Mouse (Mus musculus) CH12.LX (cell line): ENCODE results near the gene Sort1. TPM values are rescaled to one million over a fixed set of nuclear protein-coding genes. Genes with fewer than 3 reads are reported as not detected.

Experiments used
- DNase-seq: peaks from one replicate; pipeline ENCODE4 v3.0.0-alpha.2; 2013; ENCODE audit errors: extremely low read depth
- H3K27ac ChIP-seq: 2 replicates; pipeline ENCODE4 v1.5.1; 2012; ENCODE audit warnings: low read depth, mild to moderate bottlenecking, control low read depth, moderate library complexity; ENCODE audit not compliant: insufficient read depth
- H3K27me3 ChIP-seq: replicated peaks from 2 replicates; pipeline ENCODE3; 2012; ENCODE audit warnings: inconsistent platforms
- H3K36me3 ChIP-seq, 2 experiments: replicated peaks in 1 of 2; 2 replicates each; pipeline versions ENCODE3 to v1.6.1; 2012; ENCODE audit warnings: inconsistent platforms in 1 of 2, low read length in 1 of 2, mild to moderate bottlenecking in 1 of 2, mixed read lengths in 1 of 2, moderate library complexity in 1 of 2; ENCODE audit not compliant: control insufficient read depth in 1 of 2, insufficient read depth in 1 of 2
- H3K4me1 ChIP-seq, 2 experiments: 2 replicates each; pipeline ENCODE4 v1.6.1; 2012; ENCODE audit warnings: inconsistent platforms in 1 of 2, moderate library complexity in 1 of 2; ENCODE audit not compliant: insufficient read depth in 2 of 2, control insufficient read depth in 1 of 2
- H3K4me2 ChIP-seq: 2 replicates; pipeline ENCODE4 v1.6.1; 2012; ENCODE audit warnings: low read depth, mild to moderate bottlenecking, control low read depth; ENCODE audit not compliant: poor library complexity, insufficient read depth, severe bottlenecking
- H3K4me3 ChIP-seq, 3 experiments: fragments of 150-350 bp in 1 of 3; sonication (generic) in 1 of 3; replicated peaks in 1 of 3; 2 replicates each; pipeline versions ENCODE3 to v1.5.1; 2011 to 2012; ENCODE audit warnings: low read depth in 2 of 3, low read length in 2 of 3, mild to moderate bottlenecking in 2 of 3, moderate library complexity in 2 of 3, control low read depth in 1 of 3, improper control_type of control experiment in 1 of 3, inconsistent platforms in 1 of 3, mixed read lengths in 1 of 3; ENCODE audit not compliant: poor library complexity in 1 of 3
- H3K79me2 ChIP-seq: replicated peaks from 2 replicates; pipeline ENCODE4 v1.6.1; 2012; ENCODE audit warnings: mild to moderate bottlenecking, moderate library complexity; ENCODE audit not compliant: control insufficient read depth, poor library complexity, insufficient read depth, severe bottlenecking; ENCODE audit errors: extremely low read depth
- H3K9ac ChIP-seq: 2 replicates; pipeline ENCODE4 v1.6.1; 2012; ENCODE audit warnings: low read depth, mild to moderate bottlenecking, control low read depth, moderate library complexity; ENCODE audit not compliant: insufficient read depth
- H3K9me3 ChIP-seq: replicated peaks from 2 replicates; pipeline ENCODE3; 2012; ENCODE audit warnings: low read length, inconsistent platforms, mixed read lengths
- CHD2 ChIP-seq: IDR thresholded peaks from 2 replicates; pipeline ENCODE4 v1.6.1; 2011; ENCODE audit warnings: low read length, improper control_type of control experiment
- CTCF ChIP-seq, 2 experiments: IDR thresholded peaks in 1 of 2; conservative IDR thresholded peaks in 1 of 2; 2 replicates each; pipeline ENCODE4 v1.5.1; 2011 to 2012; ENCODE audit warnings: low read depth in 2 of 2, low read length in 2 of 2, improper control_type of control experiment in 1 of 2, inconsistent platforms in 1 of 2, mild to moderate bottlenecking in 1 of 2, moderate library complexity in 1 of 2
- E2F4 ChIP-seq: IDR thresholded peaks from 2 replicates; pipeline ENCODE4 v1.6.1; 2011; ENCODE audit warnings: low read depth, low read length, improper control_type of control experiment; ENCODE audit not compliant: insufficient replicate concordance
- EP300 ChIP-seq: IDR thresholded peaks from 2 replicates; pipeline ENCODE4 v1.6.1; 2011; ENCODE audit warnings: low read length, improper control_type of control experiment
- ETS1 ChIP-seq: conservative IDR thresholded peaks from 2 replicates; pipeline ENCODE4 v1.6.1; 2012; ENCODE audit warnings: low read depth, mild to moderate bottlenecking, inconsistent platforms, low read length, improper control_type of control experiment, moderate library complexity
- IRF4 ChIP-seq: IDR thresholded peaks from 2 replicates; pipeline ENCODE4 v1.6.1; 2014; ENCODE audit warnings: low read depth, mild to moderate bottlenecking, inconsistent platforms, low read length, improper control_type of control experiment
- MAZ ChIP-seq: IDR thresholded peaks from 2 replicates; pipeline ENCODE4 v1.6.1; 2012; ENCODE audit warnings: low read depth, mild to moderate bottlenecking, inconsistent platforms, low read length, improper control_type of control experiment, moderate library complexity
- MEF2A ChIP-seq: IDR thresholded peaks from 2 replicates; pipeline ENCODE4 v1.6.1; 2014; ENCODE audit warnings: low read depth, mild to moderate bottlenecking, inconsistent platforms, low read length, improper control_type of control experiment, borderline replicate concordance
- MXI1 ChIP-seq: IDR thresholded peaks from 2 replicates; pipeline ENCODE4 v1.6.1; 2011; ENCODE audit warnings: mild to moderate bottlenecking, low read depth, low read length, improper control_type of control experiment
- NELFE ChIP-seq: IDR thresholded peaks from 2 replicates; pipeline ENCODE4 v1.6.1; 2011; ENCODE audit warnings: low read depth, low read length, improper control_type of control experiment
- NRF1 ChIP-seq: IDR thresholded peaks from 2 replicates; pipeline ENCODE4 v1.6.1; 2014; ENCODE audit warnings: low read depth, mild to moderate bottlenecking, inconsistent platforms, low read length, improper control_type of control experiment, moderate library complexity
- POLR2AphosphoS2 ChIP-seq: IDR thresholded peaks from 2 replicates; pipeline ENCODE4 v1.6.1; 2011; ENCODE audit warnings: low read depth, low read length, improper control_type of control experiment
- RAD21 ChIP-seq: IDR thresholded peaks from 2 replicates; pipeline ENCODE4 v1.6.1; 2011; ENCODE audit warnings: low read depth, mild to moderate bottlenecking, low read length, improper control_type of control experiment, moderate library complexity
- UBTF ChIP-seq: IDR thresholded peaks from 2 replicates; pipeline ENCODE4 v1.6.1; 2012; ENCODE audit warnings: low read depth, mild to moderate bottlenecking, inconsistent platforms, low read length, improper control_type of control experiment, moderate library complexity
- USF2 ChIP-seq: conservative IDR thresholded peaks from 2 replicates; pipeline ENCODE4 v1.6.1; 2011; ENCODE audit warnings: low read depth, low read length, improper control_type of control experiment
- ZKSCAN1 ChIP-seq: IDR thresholded peaks from 2 replicates; pipeline ENCODE4 v1.6.1; 2012; ENCODE audit warnings: low read depth, inconsistent platforms, low read length, improper control_type of control experiment, borderline replicate concordance
- ZNF384 ChIP-seq: IDR thresholded peaks from 2 replicates; pipeline ENCODE4 v1.6.1; 2012; ENCODE audit warnings: low read depth, low read length, improper control_type of control experiment, inconsistent platforms
- dilution Hi-C: fragments of 300-500 bp; cut with MboI; formaldehyde crosslinking; loops from 2 replicates; pipeline ENCODE4 v1.14.3; 2020; ENCODE audit warnings: low sequenced_read_pairs; ENCODE audit not compliant: extremely low pct_unique_long_range_greater_than_20kb, extremely low pct_ligation_motif_present
- in situ Hi-C: fragments of 300-500 bp; cut with MboI; formaldehyde crosslinking; loops from 3 replicates; pipeline ENCODE4 v1.14.3; 2019; ENCODE audit warnings: low sequenced_read_pairs, low pct_ligation_motif_present, low pct_unique_long_range_greater_than_20kb, mixed read lengths
- polyA plus RNA-seq: library from polyadenylated mRNA; unstranded; fragments of >175 nt; gene quantifications from 2 replicates; pipeline ENCODE4 v1.2.1, GENCODE M21; 2012; ENCODE audit warnings: low read depth; ENCODE audit not compliant: insufficient read length
- total RNA-seq, 2 experiments: library from RNA; depleted of rRNA; stranded (reverse); fragments of 300-350 nt in 1 of 2; fragments of >200 nt in 1 of 2; gene quantifications; 2 replicates each; pipeline ENCODE4 v1.2.3; 2012 to 2014

The Sort1 gene
- total and polyA plus RNA-seq, 3 experiments = 0.15 to 1.2 (median 0.90) TPM

DNA sequence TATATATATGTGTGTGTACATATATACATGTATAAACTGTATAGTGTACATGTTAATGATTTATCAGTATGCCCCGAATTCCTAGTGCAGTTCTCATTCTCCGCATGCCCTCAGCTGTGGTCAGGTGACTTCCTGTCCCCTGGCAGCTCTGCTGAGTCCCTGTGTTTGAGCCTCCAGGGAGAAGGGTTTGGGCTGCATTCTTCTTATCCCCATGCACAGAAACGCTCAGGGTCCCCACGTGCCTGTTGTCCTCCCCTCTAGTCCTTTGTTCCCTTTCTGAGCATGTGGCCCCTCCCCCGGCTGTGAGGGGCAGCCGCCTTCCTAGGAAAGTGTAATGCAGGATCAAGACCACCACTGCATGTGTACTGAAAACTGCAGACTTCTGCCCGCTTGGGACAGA lies 77.0 kb downstream of the Sort1 start:
- no peaks in the 10 kb centered on the region for H3K9me3 ChIP-seq
- no peak overlapping the region for H3K27ac ChIP-seq
- H3K4me3 ChIP-seq = no peak overlapping the region
- in situ Hi-C loops = no loop called here
- H3K4me2 ChIP-seq = no peak overlapping the region
- H3K4me1 ChIP-seq = peaks cover 0 to 11% of the 10 kb centered on the region in 2 experiments; a peak in 2 of 4 replicates
- no peak for TF ChIP-seq MEF2A
- no peak overlapping the region for H3K9ac ChIP-seq
- H3K79me2 ChIP-seq = no peaks in the 10 kb centered on the region
- no peak for DNase-seq
- peaks cover 0 to 33% of the 10 kb centered on the region in 2 experiments for H3K36me3 ChIP-seq
- dilution Hi-C loops = no loop called here
- H3K27me3 ChIP-seq = no peaks in the 10 kb centered on the region

DNA sequence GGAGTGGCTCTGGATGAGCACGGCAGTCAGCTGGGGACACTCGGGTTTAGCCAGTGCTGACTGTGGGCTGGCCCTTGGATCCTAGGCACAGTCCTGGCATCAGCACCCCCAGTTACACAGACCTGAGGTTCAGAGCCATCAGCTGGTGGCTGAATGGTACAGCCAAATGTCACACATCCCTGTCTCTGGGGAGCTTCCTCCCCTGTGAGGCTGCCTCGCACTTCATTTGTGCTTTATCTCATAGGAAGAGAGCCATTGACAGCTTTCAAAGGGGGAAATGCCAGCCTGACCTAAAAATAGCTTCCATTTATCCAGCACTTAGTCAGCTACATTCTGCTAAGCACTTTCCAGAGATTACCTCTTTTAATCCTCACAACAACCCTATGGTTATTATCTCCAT lies 79.7 kb downstream of the Sort1 start:
- Histone ChIP-seq H3K27me3 (no peaks in the 10 kb centered on the region), H3K9ac (no peak overlapping the region), H3K79me2 (no peaks in the 10 kb centered on the region), H3K4me3 (no peak overlapping the region), H3K9me3 (no peaks in the 10 kb centered on the region), H3K36me3 (peaks cover 0 to 36% of the 10 kb centered on the region in 2 experiments)
- no peak for DNase-seq
- dilution Hi-C loops = no loop called here
- TF ChIP-seq CTCF (conservative IDR thresholded peaks at IDR 0.05 in 1 of 2, IDR thresholded peaks at IDR 0.05 in 1 of 2; ENCODE audit: low read depth in 2 of 2, low read length in 2 of 2) (no peak), MAZ (no peak), MEF2A (no peak), ZKSCAN1 (no peak), ZNF384 (no peak), MXI1 (no peak), EP300 (no peak), POLR2AphosphoS2 (no peak), NRF1 (no peak), USF2 (no peak), RAD21 (no peak), CHD2 (no peak), UBTF (no peak), E2F4 (no peak), NELFE (no peak), ETS1 (no peak), IRF4 (no peak)
- TF ChIP-seq, all 38 proteins: peak for 0
- in situ Hi-C loops = no loop called here
- Histone ChIP-seq H3K4me2 (no peak overlapping the region), H3K27ac (no peak overlapping the region), H3K4me1 (peaks cover 0 to 12% of the 10 kb centered on the region in 2 experiments; a peak in 2 of 4 replicates)
